Mouse (Mus musculus): ENCODE measurements at regions not wholly inside any gene's neighbourhood (a gene's known extent, or its start where the extent isn't known, plus 50 kb on each side); places are given as distances from the start of the nearest gene placed in this dataset.

DNA sequence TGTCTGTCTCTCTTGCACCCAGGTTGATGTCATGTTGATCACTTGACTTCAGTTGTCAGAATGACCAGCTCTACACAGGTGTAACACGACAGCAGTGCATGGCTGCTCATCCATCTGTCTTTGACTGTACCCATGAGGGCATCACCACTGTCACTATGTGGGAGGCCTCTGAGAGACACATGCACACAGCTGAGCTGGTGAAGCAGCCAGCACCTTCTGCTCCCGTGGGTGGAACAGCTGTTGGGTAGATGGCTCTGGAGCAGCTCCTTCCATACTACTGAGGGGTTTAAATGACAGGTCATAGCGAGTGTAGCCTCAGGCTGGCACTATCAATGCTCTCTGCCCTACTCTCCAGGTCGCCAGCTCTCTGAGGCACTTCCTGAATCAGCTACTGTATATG is 301.9 kb downstream of the Hs3st3b1 start:
- no peak for TF ChIP-seq CTCF (IDR thresholded peaks at IDR 0.05; ENCODE audit: low read depth, low read length)
- no peak for TF ChIP-seq POLR2A (IDR thresholded peaks at IDR 0.05; ENCODE audit: extremely low read depth, insufficient read depth, low read length)
